Mouse (Mus musculus): ENCODE data around the gene Col4a1.

GRCm38 (mm10) chr8:11321841-11322240 is 9.2 kb upstream of the Col4a1 start:
- TF ChIP-seq POLR2A (IDR thresholded peaks at IDR 0.05; ENCODE audit: low read depth, low read length) (no peak), CTCF (IDR thresholded peaks at IDR 0.05; ENCODE audit: extremely low read depth, insufficient read depth, insufficient read length, insufficient replicate concordance) (no peak)
